Mouse (Mus musculus): ENCODE results near the gene Cdc34. TPM values are rescaled to one million over a fixed set of nuclear protein-coding genes. Genes with fewer than 3 reads are reported as not detected.
A peak's percentile ranks its signal among the peaks of the same experiment; 100 is the strongest.

The Cdc34 gene
- total RNA-seq, 2 experiments from 2014 or later = 158 to 159 TPM

DNA sequence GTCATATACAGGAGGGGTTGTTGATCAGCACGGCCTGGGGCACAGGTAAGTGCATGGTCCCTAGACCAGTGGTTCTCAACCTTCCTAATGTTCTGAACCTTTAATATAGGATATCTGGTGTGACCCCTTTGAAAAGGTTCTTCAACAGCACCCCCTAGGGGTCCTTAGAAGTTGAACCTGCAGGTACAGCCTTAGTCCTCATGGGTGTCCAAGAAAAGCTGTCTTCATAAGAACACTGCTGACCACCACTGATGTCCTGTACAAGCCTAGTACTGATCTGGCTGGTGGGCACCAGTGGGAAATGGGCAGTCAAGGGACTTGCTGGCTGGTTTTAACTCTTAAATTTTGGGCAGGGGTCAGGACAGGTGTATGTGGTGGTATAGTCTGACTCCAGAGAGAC is 30.0 kb downstream of the Cdc34 start:
- intact Hi-C loops (cut with DNase I) = no loop called here
- DNase-seq = no peak

DNA sequence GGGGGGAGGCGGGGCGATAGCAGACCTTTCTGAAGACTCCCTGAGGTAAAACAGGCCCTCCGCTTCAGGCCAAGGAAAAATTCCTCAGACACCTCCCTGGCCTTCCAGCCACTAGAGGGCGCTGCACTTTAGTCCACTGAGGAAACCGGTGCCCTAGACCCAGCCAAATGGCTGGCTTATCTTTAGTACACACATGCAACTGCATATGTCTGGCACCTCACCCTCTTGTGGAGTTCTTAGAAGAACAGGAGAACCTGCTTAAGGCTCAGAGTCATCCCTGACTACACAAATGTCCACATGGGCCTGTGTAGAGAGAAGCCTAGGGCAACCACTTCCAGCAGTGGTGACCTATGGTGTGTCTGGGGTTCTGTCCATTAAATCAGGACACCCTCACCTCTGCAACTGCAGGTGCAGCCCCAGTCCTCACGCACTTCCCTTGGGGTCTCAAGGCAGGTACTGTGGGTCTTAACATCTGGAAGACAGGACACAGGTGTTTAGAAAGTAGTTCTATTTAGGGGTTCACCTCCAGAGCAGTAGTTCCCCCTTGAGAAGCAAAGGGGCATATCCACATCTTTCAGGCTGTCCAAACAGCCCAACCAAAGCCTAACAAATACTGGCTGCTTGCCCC is 30.6 kb downstream of the Cdc34 start:
- peak; percentile 78 to 91 for DNase-seq
- intact Hi-C loops (cut with DNase I) = no loop called here

GRCm38 (mm10) chr10:79713163-79713562 is 31.2 kb downstream of the Cdc34 start:
- intact Hi-C loops (cut with DNase I) = no loop called here

DNA sequence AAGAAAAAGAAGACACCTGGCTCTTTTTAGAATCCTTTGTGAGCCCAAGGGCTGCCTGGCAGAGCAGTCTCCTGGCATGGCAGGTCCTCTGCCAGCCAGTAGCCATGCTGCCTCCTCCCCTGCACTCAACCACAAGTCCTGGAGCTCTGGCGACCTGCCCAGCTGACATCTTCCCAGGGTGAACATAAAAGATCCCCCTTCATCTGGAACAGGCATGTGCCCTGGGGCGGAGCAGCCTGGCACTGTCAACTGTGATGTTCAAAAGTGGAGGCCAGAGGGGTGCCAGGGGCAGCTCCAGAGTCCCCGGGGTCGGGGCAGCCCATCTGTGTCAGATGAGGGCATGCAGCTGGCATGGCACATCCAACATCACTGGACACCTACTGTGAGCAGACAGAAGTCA is 33.0 kb downstream of the Cdc34 start:
- intact Hi-C loops (cut with DNase I) = no loop called here
- no peak for DNase-seq

More at GRCm38 (mm10) chr10:79713163-79713562, 31.2 kb downstream of the Cdc34 start:
- no peak for DNase-seq

DNA sequence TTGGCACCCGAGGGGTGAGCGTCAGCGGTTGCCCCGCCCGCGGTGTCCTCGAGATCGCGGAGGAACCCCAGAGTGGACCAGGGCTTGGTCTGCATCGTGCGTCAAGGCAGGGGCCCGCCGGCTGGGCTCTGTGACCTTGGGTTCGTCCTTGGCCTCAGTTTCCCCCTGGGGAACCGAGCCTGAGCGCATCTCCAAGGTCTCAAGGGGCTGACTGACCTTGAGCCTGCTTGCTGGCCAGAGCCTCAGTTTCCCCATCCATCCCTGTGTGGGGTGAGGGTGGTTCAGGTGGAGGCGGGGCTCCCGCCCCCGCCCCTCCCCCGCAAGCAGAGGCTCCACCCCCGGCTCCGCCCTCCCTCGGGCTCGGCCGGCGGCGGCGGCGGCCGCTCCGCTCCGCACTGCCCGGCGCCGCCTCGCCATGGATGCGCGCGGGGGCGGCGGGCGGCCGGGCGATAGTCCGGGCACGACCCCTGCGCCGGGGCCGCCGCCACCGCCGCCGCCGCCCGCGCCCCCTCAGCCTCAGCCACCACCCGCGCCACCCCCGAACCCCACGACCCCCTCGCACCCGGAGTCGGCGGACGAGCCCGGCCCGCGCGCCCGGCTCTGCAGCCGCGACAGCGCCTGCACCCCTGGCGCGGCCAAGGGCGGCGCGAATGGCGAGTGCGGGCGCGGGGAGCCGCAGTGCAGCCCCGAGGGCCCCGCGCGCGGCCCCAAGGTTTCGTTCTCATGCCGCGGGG is 34.4 kb downstream of the Cdc34 start, which contains the start of gene Hcn2:
Hcn2 (plus strand) TSS at position 381 of the 734 bp plus-strand sequence.
- intact Hi-C loops (cut with DNase I) = no loop called here
- no peak for DNase-seq

DNA sequence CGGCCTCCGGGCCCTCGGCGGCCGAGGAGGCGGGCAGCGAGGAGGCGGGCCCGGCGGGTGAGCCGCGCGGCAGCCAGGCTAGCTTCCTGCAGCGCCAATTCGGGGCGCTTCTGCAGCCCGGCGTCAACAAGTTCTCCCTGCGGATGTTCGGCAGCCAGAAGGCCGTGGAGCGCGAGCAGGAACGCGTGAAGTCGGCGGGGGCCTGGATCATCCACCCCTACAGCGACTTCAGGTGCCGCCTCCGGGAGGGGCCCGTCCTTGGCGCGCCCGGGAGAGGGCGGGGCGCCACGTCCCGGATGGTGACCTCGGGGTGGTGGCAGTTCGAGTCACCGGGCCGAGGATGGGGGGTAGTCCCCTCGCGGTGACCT is 35.0 kb downstream of the Cdc34 start:
- no peak for DNase-seq
- intact Hi-C loops (cut with DNase I) = no loop called here

DNA sequence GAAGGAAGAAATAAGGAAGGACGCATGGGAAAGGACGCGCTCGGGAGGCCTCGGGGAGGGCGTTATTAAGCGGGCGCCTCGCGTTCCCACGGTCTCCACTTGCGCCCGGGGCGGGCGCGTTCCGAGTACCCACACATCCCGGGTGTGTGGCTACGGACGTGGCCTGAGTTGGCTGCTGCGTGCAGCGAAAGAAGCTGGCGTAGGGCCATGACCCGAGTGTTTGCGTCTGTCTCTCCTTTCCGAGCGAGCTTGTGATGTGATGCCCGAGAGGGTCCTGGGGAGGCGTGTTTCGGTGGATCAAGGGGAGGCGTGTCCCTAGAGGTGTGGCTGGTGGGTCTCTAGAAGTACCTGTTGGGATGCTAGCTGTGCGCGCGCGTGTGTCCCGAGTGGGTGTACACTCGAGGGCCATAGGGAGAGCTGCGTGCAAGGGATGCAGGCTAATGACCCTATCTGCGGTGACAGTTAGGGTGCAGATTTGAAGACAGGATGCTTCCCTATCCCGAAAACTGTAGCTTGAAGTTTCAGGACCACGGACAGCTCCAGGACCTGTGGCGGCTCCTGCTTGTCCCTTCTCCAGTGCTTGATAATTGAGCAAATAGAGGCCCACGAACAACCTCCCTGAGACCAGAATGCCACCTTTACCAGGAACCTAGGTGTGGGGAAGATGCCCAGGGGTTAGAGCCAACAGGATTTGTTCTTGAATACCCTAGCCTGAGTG is 35.8 kb downstream of the Cdc34 start:
- intact Hi-C loops (cut with DNase I) = no loop called here
- DNase-seq = peak; percentile 82 to 88

DNA sequence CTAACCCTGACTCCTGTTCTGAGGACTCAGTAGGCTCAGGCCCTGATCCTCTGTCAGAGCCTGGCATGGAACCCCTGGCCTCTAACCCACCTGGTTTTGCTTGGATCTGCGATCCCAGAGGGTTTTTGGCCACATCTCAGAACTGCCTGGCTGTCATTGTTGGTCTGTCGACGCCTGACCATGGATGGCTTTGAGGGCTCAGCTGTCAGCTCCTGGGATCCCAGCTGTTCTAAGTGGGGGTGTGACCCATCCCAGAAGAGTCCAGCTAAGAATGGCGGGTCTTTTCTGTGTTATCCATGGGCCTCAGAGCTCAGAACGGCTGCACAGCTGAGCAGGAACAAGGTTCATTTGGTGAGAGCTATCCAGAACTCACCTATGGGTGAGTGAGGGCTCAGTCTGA is 39.1 kb downstream of the Cdc34 start:
- intact Hi-C loops (cut with DNase I) = no loop called here
- no peak for DNase-seq

DNA sequence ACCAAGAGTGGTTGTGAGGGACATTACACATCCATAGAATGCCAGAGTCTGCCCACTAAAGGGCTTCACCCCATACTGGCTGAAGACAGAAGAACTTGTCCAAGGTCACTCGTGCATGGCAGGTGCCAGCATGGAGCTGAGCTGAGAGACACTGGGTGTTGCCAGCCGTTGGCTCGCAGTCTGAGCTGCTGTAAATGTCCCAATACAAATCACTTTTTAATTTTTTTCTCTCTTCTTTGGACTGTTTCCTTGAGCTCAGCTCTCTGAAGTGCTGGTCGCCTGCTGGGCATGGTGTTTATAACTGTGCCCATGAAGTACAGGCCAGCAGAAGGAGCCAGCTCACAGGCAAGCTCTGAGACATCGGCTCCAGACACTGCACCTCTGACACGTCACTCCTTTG is 41.1 kb downstream of the Cdc34 start:
- intact Hi-C loops (cut with DNase I) = no loop called here
- peak in 1 of 2 experiments; percentile 36 for DNase-seq

DNA sequence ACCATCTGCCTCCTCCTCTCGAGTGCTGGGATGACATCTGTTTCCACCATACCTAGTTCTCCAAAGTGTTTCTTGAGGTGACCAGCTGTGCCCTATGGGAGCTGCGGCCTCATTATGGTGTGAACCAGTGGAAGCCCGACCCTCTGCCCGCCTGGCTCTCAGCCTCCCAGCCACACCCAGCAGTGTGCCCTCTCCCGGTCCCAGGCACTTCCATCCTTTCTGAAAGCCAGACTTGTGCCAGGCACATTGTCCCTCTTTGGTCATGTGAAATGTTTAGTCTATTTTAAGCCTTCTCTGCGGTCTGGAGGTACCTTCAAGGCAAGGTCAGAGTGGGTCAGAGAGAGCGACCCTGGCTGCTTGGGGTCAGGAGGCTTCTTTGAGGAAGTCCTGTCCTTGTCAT is 41.7 kb downstream of the Cdc34 start:
- intact Hi-C loops (cut with DNase I) = no loop called here
- peak in 1 of 2 experiments; percentile 41 for DNase-seq

DNA sequence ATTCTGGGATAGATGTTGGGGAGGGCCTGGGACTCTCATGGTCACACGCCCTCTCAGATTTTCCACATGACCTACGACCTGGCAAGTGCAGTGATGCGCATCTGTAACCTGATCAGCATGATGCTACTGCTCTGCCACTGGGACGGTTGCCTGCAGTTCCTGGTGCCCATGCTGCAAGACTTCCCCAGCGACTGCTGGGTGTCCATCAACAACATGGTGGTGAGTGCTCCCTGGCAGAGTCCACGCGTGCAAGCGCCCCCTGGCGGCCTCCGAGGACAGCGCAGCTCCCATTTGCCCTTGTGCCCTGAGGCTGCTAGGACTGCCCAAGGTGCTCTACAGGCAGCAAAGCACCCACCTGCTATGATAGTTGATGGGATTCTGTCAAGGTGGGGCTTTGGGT is 44.1 kb downstream of the Cdc34 start:
- intact Hi-C loops (cut with DNase I) = no loop called here
- peak in 1 of 2 experiments; percentile 58 for DNase-seq

- no peak for DNase-seq
- intact Hi-C loops (cut with DNase I) = no loop called here
Measured at GRCm38 (mm10) chr10:79728323-79729249, 46.6 kb downstream of the Cdc34 start.

- intact Hi-C loops (cut with DNase I) = no loop called here
- peak; percentile 58 for DNase-seq
Measured at GRCm38 (mm10) chr10:79729357-79729965, 47.5 kb downstream of the Cdc34 start.

- intact Hi-C loops (cut with DNase I) = no loop called here
- peak in 1 of 2 experiments; percentile 41 for DNase-seq
Measured at GRCm38 (mm10) chr10:79732500-79732899, 50.5 kb downstream of the Cdc34 start.

DNA sequence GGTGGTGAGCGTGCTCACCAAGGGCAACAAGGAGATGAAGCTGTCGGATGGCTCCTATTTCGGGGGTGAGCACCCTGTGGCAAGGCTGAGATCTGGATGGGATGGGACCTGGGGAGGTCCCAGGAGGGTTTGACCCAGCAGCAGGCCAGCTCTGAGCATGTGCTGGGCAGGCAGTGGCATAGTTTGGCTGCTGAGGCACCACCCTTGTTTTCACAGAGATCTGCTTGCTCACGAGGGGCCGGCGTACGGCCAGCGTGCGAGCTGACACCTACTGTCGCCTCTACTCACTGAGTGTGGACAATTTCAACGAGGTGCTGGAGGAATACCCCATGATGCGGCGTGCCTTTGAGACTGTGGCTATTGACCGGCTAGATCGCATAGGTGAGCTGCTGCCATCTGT is 51.9 kb downstream of the Cdc34 start:
- intact Hi-C loops (cut with DNase I) = no loop called here
- no peak for DNase-seq

DNA sequence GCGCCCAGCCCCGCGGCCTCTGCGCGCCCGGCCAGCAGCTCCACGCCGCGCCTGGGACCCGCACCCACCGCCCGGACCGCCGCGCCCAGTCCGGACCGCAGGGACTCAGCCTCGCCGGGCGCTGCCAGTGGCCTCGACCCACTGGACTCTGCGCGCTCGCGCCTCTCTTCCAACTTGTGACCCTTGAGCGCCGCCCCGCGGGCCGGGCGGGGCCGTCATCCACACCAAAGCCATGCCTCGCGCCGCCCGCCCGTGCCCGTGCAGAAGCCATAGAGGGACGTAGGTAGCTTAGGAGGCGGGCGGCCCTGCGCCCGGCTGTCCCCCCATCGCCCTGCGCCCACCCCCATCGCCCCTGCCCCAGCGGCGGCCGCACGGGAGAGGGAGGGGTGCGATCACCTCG is 53.4 kb downstream of the Cdc34 start:
- DNase-seq = no peak
- intact Hi-C loops (cut with DNase I) = no loop called here

DNA sequence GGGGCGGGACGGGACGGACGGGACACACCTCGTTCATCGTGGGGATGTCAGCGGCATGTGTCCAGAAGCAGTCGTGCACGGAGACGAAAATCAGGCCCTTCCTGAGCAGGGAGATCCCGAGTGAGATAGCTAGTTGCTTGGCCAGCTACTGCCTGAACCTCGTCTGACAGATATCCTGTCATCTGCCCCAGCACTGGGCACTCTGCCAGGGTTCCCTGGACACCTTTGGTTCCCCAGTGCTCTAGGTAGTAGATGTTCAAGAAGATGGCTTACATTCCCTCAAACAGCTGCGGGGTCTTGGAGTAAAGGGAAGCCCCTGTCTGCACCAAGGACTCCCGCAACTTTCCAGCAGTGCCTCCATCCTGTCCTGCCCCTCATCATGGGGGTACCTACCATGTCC is 54.7 kb downstream of the Cdc34 start:
- intact Hi-C loops (cut with DNase I) = no loop called here
- no peak for DNase-seq
